Mouse (Mus musculus) gastrocnemius, postnatal 10 days (tissue): ENCODE measurements around the gene Fbxl20. TPM values are rescaled to one million over a fixed set of nuclear protein-coding genes. Genes with fewer than 3 reads are reported as not detected.
"Not testable (repeated sequence)": the region's sequence is repeated elsewhere in the genome, so short reads cannot be mapped to it uniquely, and the experiment has no call there.

ENCODE experiments used
- DNase-seq: peaks from one replicate; pipeline ENCODE4 v3.0.0; 2021; ENCODE audit warnings: mixed read lengths
- long read RNA-seq, 2 experiments: library from polyadenylated mRNA; stranded (forward); transcript quantifications; one replicate each; pipeline ENCODE4 v2.0.0; 2021
- total RNA-seq, 2 experiments: library from RNA; stranded (reverse); gene quantifications; 2 replicates each; pipeline ENCODE4 v1.2.3; 2021

Fbxl20 gene
- 10 to 100 TPM; 14.8 to 15.2 TPM for total RNA-seq
- long read RNA-seq, experiment 1, full-length matches to known transcripts = 12 of 24 reads
- long read RNA-seq, experiment 1, partial matches to known transcripts = 0 of 24 reads
- long read RNA-seq, experiment 1, other reads (novel, unspliced or antisense) = 12 of 24 reads
- long read RNA-seq, experiment 2, full-length matches to known transcripts = 4 of 15 reads
- long read RNA-seq, experiment 2, partial matches to known transcripts = 1 of 15 reads
- long read RNA-seq, experiment 2, other reads (novel, unspliced or antisense) = 10 of 15 reads

DNA sequence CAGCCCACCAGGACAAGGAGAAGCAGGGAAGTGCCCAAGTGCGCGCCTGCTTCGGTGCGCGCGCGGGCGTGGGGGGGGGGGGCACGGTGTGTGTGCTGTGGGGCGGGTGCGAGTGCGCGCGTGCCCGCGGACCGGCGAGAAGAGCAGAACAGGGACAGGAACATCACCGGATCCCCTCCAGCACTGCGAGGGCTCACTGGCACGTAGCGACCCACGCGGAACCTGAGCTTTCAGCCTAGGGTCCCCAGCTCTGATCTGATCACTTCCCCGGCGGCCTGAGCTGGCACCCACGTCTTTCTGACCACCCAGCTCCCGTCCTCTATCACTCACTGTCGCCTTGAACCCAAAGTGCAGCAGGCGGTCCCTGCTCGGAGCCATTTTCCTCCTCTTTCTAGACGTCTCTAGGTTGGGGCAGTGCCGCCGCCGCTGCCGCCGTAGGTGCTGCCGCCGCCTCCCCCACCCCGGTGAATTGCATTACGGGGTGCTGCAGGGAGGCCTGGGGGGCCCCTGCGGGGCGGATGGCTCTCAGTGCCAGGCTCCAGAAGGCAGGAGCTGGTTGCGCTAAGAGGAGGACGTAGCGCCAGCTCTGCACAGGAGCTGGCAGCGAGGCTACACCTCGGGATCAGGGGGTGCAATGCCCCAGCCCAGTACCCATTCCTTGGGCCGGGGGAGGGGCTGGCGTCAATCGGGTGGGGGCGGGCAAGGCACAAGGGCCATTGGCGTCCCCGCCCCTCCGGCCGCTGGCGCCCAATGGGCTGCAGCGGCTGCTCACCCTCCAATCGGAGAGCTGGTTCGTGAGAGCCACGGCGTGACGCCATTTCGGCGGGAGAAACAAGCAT, at the start of gene Fbxl20:
Gene Fbxl20, minus strand, starts transcription at position 618 of the 839 bp plus-strand sequence.
- DNase-seq = peak; percentile 93

DNA sequence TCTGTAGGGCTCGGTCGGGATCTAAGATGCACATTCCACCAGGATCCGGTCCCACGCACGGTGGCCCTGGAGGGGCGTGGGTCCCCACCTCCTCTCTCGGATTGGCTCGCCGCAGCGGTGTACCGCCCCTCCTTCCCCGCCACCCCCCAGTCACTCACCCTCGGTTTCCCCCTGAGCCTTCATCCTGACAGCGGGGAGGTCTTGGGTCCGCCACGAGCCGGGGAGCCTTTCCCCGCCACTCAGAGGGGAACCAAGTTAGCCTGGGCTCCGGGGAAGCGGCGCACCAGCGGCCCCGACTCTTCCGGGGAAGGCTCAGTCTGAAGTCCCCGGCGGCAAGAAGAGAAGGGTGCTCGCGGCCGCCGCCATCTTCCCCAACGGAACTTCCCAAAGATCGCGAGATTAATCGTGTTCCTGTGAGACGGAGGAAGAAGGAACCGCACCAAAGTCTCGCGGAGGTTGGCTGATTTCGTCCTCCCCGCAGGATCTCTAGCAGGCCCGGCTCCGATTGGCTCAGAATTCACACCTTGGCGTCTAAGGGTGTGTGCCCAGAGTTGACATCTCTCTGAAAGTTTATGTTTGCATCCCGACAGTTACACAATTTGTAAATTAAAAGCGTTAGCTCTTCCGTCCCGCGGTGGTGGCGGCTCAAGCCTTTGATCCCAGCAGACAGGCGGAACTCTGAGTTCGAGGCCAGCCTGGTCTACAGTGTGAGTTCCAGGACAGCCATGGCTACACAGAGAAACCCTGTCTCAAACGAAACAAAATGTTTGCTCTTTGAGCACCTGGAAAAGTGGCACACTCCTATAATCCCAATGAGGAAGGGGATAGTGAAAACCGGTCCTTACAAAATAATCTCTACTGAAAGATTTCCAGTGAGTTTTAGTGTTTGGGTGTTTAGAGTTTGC, 43.0 kb upstream of the Fbxl20 start, which contains the start of gene Med1:
Gene Med1, minus strand, starts transcription at position 393 of the 905 bp plus-strand sequence.
- DNase-seq = peak; percentile 82

DNA sequence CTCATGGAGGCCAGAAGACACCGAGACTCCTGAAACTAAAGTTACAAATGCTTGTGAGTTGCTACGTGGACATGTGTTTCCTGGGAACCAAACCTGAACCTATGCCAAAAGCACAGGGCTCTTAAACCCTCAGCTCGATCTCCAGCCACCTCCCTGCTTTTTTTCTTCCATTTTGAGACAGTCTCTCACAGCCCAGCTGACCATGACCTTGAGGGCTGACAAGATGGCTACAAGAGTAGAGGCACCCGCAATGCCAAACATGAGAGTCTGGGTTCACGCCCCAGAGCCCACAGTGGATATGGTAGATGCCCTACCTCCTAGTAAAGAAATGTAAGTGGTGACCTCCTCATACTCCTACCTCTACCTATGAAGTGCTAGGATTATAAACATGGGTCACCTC, 40.6 kb upstream of the Fbxl20 start:
- no peak for DNase-seq

DNA sequence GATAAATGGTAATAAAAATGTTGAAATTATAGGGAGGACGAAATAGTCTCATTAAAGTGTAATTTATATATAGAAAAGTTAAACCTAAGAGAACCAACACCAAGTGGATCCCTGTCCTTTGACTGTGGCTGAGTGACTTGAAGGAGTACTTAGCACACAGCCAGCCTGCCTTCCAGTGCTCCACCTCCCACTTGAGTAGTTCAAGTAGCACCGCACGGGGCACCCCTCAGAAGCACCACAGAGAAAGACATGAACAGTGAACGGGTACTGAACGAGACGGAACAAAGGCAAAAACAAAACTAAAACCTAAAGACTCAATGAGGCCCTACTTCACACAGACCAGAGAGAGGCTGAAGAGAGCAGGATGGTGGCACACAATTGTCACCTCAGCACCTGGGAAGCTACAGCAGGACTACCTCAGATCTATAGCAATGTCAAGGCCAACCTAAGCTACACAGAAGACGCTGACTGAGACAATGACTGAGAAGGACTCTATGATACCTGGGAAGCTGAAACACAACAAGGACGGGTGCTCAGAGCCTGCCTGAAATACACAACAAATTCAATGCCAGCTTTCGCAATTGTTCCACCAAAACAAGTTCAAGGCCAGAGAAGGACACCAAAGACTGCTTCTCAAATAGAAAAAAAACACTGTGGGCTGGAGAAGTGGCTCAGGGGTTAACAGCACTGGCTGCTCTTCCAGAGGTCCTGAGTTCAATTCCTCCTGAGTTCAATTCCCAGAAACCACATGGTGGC, 37.6 kb upstream of the Fbxl20 start:
- no peak for DNase-seq

DNA sequence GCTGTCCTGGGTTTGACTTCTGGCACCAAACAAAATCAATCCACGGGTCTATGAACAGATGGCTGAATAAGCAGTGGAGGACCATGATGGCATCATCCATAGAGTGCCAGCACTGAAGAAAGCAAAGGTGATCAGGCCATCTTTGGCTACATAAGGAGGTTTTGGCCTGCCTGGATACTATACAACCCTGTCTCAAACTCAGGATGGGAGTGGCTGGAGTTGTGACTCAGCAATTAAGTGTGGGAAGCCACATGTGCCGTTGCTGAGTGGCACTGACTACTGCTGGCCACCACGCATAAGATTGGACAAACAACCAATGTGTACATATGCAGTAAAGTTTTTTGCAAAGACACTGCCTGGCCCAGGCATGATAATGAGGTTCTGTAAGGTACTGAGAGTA, 31.9 kb upstream of the Fbxl20 start:
- DNase-seq = not testable (repeated sequence)

DNA sequence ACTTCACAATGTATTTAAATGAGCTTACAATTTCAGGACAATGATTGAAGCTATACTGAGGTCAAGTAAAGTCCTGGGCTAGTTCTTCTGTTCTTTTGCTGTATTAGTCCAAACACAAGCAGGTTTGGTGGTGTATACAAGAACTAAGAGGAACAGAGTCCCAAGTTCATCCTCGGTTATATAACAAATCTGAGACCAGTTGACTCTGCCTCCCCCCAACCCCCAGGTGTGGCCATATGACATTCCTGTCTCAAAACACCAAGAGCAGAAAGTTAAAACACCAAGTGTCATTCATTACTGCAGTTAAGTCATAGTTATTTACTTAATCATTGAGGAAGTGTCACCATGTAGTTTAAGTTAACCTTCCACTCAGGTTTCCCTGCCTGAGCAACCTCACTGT, 18.2 kb upstream of the Fbxl20 start:
- no peak for DNase-seq

DNA sequence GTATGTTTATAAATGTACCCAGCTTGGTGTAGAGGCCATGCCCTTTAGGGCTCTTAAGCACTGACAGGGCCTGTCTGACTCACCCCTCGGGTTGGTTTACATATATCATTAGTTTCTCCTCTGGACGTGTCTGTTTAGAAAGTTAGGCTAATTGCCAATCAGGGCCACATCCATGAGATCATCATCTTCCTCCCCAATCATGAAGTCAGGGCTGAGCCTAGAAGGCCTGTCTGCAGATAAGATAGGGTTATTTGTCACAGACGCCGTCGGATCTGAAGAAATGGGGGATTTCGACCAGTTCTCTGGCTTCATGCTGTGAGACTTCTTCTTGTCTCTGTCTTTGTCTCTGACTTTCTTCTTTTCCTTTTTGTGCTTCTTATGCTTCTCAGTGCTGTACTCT, 4.9 kb upstream of the Fbxl20 start:
- DNase-seq = no peak

DNA sequence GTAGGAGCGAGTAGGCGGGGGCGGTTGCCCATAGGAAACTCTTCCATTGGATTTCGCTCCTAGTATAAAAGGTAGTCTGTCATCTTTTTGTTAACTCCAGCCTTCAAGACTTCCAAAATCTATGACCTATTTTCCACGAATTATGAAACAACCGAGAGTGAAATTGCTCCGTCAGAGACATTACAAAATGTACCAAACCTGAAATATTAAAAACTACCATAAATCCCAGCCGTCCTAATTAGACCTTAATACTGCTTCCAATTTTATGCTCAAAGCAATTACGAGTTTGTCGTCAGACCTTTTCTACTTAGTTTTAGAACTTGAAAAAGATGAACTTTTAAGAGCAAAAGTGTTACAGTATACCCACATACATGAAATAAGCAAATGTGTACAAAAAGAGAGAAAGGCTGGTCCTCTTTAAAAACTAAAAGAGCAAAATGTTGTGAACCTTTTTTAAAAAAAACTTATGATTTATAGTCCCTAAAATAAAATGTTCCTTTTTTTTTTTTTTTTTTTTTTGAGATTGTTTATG, 488 bp upstream of the Fbxl20 start:
- DNase-seq = no peak

DNA sequence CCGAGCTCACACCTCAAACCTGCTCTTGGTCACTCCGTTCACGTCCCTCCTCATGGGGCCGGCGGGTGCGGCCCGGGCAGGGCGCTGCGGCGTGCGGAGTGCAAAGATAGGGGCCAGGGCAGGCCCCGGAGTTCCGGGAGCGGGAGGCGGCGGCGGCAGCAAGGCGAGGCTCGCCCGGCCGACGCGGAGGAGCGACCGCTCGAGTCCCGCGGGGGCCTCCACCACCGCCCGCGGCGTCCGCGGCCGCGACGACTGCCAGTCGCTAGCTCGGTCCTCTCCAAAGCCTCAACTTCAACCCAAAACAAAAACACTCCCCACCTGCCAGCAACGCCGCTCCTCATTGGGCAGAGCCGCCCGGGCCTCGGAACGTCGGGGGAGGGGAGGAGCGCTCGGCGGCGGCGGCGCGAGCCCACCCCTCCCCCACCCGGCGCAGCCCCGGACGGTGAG, 876 bp downstream of the Fbxl20 start:
- peak; percentile 93 for DNase-seq

DNA sequence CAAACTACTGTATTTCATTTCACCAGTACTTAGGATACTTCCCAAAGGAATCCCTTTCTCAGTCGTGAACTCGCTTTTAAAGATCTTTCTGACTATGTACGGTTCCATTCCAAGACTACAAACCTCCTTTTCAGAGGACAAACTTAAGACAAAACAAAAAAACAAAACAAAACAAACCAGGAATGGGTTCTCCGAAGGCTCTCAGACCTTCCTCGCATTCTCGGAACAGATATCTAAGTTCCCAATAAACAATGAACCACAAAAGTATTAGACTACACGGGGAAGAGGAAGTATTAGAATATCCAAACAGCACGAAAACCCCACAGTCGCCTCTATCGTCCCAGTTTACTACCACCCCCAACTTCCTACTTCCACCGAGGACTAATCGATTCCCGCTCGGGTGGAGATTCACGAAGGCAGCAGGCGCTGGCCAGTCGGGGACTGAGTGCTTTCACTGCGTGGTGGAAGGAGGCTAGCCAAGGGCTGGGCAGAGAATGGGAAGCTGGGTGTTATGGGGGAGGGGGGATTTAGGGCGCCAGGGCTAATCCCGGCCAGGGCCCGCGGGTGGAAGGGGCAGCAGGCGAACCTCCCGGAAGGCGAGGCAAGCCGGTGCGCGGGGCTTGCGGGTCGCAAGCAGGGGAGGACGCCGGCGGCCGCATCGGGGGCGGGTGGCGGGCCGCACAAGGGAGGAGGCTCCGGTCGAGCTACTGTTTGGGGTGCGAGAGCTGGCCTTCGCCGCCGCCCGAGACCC, 1.5 kb downstream of the Fbxl20 start:
- DNase-seq = peak; percentile 53

DNA sequence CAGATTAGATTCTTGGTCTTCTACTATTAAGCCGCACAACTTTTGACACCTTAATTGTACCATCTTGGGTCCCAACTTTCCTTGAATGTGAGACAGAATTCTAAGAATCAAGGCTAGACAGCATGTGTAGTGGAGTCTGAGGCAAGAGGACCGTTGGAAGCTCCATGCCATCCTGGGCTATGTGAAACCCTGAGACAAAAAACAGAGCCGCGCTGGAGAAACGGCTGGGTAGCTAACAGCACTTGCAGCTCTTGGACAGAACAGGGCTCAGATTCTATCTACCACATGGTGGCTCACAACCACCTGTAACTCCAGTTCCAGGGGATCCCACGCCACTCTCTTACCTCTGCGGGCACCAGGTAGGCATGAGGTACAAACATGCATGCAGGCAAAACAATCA, 4.3 kb downstream of the Fbxl20 start:
- no peak for DNase-seq

DNA sequence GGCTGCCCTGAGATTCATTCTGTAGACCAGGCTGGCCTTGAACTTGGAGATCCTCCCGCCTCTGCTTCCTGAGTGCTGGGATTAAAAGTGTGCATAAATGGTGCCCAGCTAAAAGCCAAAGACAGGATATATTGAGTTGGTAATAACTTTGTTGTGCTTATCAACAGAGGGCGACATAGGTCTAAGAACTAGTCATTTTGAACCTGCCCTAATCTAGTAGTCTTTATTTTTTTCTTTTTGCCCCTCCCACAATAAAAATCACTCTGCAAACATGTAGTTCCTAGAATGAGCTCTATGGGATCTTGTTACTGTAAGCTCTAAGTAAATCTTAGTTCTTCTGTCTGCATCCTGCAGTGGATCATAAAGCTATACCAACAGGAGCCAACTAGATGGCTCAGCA, 7.7 kb downstream of the Fbxl20 start:
- no peak for DNase-seq

DNA sequence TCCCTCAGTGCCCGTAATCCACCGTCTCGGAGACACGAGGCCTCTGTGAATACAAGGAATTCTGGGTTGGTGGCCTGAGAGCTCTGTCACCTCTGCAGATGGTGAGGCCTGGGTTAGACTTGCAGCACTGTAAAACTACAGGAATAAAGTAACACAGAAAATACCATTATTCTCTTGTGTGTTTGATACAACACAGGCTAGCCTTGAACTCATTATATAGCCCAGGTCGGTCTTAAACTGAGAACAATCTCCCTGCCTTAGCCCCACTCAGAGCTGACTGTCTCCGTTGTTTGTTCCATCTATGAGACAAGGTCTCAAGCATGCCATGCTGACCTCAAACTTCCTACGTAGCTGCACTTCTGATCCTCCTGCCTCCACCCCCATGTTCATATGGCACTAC, 11.3 kb downstream of the Fbxl20 start:
- DNase-seq = no peak

DNA sequence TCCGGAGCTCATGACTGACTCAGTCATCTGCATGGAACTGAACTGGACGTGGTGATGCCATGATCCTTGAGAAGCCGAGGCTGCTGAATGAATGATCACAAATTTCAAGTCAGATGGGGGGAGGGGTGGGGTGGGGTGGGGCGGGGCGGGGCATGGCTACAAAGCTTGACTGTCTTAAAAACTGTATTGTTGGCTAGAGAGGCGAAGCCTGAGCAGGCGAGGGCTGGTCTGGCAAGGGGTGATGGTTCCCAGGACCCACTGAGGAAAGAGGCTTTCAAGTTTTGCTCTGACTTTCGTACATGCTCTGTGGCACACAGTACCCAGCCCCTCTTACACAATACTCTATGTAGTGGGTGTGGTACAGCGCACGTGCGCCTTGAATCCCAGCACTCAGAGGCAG, 12.4 kb downstream of the Fbxl20 start:
- no peak for DNase-seq

DNA sequence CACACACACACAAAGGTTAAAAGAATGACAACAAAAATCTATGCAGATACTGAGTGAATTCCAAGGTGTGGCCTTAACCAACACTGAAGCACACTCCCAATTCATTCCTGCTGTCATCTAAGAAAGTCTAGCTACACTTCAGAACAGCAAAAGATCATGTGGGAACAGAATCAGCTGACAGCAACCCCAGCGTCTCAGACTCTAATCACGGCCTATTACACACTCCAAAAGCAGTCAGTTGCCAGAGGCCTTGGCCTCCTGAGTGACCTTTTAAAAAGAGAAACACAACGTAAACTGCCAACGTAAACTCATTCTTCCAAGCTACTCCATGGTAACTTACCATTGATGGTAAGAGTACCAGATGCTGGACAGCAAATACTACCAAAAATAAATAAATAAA, 15.3 kb downstream of the Fbxl20 start:
- no peak for DNase-seq

DNA sequence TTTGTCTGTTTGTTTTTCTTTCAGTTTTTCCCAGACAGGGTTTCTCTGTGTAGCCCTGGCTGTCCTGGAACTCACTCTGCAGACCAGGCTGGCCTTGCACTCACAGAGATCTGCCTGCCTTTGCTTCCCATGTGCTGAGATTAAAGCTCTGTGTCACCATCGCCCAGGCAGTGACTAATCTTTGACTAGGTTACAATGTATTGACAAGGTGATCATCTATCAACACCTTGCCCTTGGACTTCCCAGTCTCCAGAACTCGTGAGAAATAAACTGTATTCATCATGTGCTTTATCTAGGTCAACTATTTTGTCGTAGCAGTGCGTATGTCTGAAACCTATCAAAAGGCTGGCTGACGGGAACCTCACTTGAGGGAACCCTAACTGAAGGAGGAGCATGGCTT, 26.8 kb downstream of the Fbxl20 start:
- no peak for DNase-seq

DNA sequence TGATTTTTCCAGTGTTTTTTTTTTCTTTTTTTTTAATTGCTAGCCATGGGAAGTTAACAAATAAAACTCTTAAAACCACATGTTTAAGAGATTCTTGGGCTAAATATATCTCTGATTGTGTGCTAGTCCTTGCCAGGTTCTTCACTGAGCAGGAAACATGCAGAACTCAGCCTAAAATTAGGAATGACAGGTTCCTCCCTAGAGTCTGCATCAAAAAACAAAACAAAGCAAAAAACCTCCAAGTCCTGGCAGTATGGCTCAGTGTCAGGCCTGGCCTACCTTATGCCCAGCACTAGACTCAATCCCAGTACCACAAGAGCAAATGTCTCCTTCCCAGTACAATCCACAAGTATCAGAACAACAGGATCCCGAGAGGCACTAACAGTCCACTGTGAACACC, 35.8 kb downstream of the Fbxl20 start:
- DNase-seq = no peak

DNA sequence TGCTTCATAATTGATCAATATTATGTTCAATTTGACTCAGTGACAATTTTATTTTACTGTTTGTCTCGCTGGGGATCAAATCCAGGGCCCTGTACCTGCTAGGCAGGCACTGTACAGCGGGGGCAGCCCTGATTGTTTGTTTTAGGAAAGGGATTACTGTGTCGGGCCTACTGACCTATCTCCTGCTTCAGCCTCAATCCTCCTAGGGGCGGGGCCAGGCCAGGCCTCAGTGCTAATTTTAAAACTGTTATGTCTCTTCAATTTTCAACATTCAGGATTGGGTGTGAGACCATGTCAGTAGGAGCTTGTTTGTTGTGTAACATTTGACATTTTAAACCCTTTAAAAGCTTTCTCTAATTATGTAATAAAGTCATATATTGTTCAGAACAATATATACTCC, 36.7 kb downstream of the Fbxl20 start:
- no peak for DNase-seq

DNA sequence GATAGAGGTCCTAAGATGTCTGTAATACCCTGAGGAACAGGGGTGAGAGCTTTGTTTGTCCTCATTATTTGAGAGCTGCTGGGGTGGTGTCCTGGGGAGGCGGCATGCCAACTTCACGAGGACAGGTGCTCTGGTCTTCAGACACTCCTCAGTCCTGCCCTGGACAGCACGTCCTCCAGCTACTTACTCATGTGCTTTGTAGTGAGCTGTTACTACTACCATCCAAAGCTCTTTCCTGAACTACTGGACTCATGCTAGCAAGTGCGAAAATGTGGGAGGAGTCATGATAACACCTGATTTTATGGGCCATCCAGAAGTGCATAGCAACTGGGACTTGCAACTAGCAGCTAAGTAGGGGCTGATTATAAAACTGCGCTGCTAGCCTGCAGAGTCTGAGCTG, 40.5 kb downstream of the Fbxl20 start:
- DNase-seq = no peak

DNA sequence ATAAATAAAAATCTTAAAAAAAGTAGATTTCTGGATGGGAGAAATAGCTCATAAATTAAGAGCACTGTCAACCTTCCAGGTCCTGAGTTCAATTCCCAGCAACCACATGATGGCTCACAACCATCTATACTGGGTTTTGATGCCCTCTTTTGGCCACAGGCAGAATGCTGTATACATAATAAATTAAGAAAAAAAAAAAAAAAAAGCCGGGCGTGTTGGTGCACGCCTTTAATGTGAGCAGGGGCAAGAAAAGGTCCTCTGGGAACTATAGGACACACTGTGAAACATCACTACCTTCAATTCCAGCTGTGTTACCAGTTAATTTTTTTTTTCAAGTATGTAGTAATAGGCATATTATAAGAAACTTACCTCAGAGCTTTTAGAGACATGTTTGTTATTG, 48.9 kb downstream of the Fbxl20 start:
- DNase-seq = no peak

DNA sequence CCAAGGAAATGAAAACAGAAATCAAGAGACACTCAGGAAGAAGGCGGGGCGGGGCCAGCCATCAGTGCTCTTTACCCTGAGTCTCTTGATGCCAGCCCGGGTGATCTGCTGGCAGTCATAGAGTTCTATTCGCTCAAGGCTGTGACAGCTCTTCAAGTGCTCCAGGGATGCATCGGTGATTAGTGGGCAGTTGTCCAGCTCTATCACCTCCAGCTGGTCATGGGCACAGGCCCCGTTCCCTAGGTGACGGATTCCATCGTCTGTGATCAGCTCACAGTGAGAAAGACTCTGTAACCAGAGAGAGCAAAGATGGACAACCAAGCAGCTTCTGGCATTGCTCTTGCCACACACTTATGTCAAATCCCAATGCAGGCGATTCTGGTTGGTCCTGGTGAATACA, 59.6 kb downstream of the Fbxl20 start:
- no peak for DNase-seq
